Mouse (Mus musculus) stomach, embryonic 16.5 days (tissue): ENCODE measurements around the gene 4930519G04Rik. TPM values are rescaled to one million over a fixed set of nuclear protein-coding genes. Genes with fewer than 3 reads are reported as not detected.
"Not testable (repeated sequence)": the region's sequence is repeated elsewhere in the genome, so short reads cannot be mapped to it uniquely, and the experiment has no call there.

Source experiments
- ATAC-seq: fragments of 200-750 bp; cut with Nextera tagmentation; 2 replicates; pipeline ENCODE4 v1.8.0; 2017; ENCODE audit warnings: moderate number of reproducible peaks, moderate TSS enrichment; ENCODE audit not compliant: insufficient read depth, low FRiP score
- H3K27ac ChIP-seq: fragments of 300-500 bp; sonication (generic); 2 replicates; pipeline ENCODE4 v1.5.1; 2014; ENCODE audit warnings: low read length
- H3K27me3 ChIP-seq: fragments of 300-500 bp; sonication (generic); 2 replicates; pipeline ENCODE4 v1.6.1; 2014; ENCODE audit warnings: low read length, control low read depth, mixed read lengths; ENCODE audit not compliant: control insufficient read depth, insufficient read depth
- H3K36me3 ChIP-seq: fragments of 300-500 bp; sonication (generic); 2 replicates; pipeline ENCODE4 v1.6.1; 2014; ENCODE audit warnings: low read length; ENCODE audit not compliant: control insufficient read depth, insufficient read depth
- H3K4me1 ChIP-seq: fragments of 300-500 bp; sonication (generic); 2 replicates; pipeline ENCODE4 v1.6.1; 2014; ENCODE audit warnings: low read length, control low read depth, mixed read lengths; ENCODE audit not compliant: control insufficient read depth, insufficient read depth
- H3K4me2 ChIP-seq: fragments of 300-500 bp; sonication (generic); 2 replicates; pipeline ENCODE4 v1.6.1; 2014; ENCODE audit warnings: low read depth, low read length, mixed read lengths
- H3K4me3 ChIP-seq: fragments of 300-500 bp; sonication (generic); replicated peaks from 2 replicates; pipeline ENCODE4 v1.5.1; 2014; ENCODE audit warnings: mild to moderate bottlenecking, low read length
- H3K9ac ChIP-seq: fragments of 300-500 bp; sonication (generic); 2 replicates; pipeline ENCODE4 v1.6.1; 2014; ENCODE audit warnings: low read length
- H3K9me3 ChIP-seq: fragments of 300-500 bp; sonication (generic); replicated peaks from 2 replicates; pipeline ENCODE4 v1.6.1; 2016; ENCODE audit warnings: low read length, control low read depth; ENCODE audit not compliant: control insufficient read depth
- WGBS: fragments of 180-500 bp; shearing (Covaris S2); extraction: QIAGEN DNeasy Blood & Tissue Kit; methylation state at CpG from one replicate; pipeline ENCODE4 v1.1.7; 2014; 5-methylcytosine and 5-hydroxymethylcytosine counted together
- polyA plus RNA-seq: library from polyadenylated mRNA; unstranded; fragments of >200 nt; fragmentation: Nextera tagmentation; extraction: Ambion mirVana; gene quantifications from 2 replicates; pipeline ENCODE4 v1.2.1, GENCODE M21; 2015

4930519G04Rik gene
- polyA plus RNA-seq, 1 experiment from 2014 or later, result not detected

DNA sequence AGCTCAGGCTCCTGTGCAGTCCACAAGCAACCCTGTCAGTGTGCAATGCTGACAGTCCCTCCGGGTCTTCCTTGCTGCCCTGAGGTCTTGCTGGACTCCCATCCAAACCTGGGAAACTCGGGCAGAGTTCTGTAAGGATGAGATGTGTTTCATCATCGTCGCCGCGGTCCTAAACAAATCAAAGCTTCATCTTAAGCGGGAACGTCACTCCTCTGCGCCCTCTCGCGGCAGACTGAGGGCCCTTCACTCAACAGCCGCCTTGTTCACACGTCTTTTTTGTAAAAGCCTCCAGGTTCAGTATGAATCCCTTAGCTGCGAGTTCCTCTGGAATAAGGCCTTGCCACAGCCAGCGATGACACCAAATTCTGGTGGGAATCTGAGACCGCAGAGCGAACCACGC lies 5.8 kb downstream of the 4930519G04Rik start:
- ATAC-seq, result no peak
- H3K27me3 ChIP-seq, result no peaks in the 10 kb centered on the region
- no peaks in the 10 kb centered on the region for H3K9me3 ChIP-seq
- peak overlapping the region; percentile 53 for H3K4me2 ChIP-seq
- peak overlapping the region; percentile 29 for H3K4me3 ChIP-seq
- whole genome bisulfite sequencing, result 4% methylated on average over 18 of the region's 18 CpGs
- no peak overlapping the region for H3K27ac ChIP-seq
- no peaks in the 10 kb centered on the region for H3K36me3 ChIP-seq
- H3K4me1 ChIP-seq, result no peaks in the 10 kb centered on the region
- H3K9ac ChIP-seq, result peak overlapping the region; percentile 53; the same call in 1 of the 2 replicates

DNA sequence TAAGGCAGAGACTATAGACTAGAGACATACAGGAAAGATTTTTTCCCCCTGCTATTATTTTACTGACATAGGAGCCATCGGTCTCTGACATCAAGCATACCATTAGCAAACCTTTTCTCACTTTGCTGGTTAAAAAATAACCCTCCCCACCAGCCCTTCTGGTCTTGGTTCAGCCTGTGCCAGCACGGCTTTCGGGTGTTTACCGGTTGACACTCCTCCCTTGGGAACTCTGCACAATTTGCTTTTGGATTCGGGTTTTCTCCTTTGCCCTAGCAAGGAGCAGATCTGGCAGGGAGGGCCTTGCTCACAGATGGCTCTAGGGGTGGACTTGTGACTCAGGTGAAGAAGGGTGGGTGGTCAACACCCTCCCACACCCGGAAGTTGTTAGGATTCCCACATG lies 8.3 kb downstream of the 4930519G04Rik start:
- H3K27ac ChIP-seq, result no peak overlapping the region
- H3K4me3 ChIP-seq, result no peak overlapping the region
- no peak for ATAC-seq
- no peak overlapping the region for H3K9ac ChIP-seq
- H3K36me3 ChIP-seq, result no peaks in the 10 kb centered on the region
- H3K9me3 ChIP-seq, result no peaks in the 10 kb centered on the region
- 54% methylated on average over 6 of the region's 6 CpGs for WGBS
- no peaks in the 10 kb centered on the region for H3K4me1 ChIP-seq
- H3K4me2 ChIP-seq, result no peak overlapping the region
- H3K27me3 ChIP-seq, result no peaks in the 10 kb centered on the region

DNA sequence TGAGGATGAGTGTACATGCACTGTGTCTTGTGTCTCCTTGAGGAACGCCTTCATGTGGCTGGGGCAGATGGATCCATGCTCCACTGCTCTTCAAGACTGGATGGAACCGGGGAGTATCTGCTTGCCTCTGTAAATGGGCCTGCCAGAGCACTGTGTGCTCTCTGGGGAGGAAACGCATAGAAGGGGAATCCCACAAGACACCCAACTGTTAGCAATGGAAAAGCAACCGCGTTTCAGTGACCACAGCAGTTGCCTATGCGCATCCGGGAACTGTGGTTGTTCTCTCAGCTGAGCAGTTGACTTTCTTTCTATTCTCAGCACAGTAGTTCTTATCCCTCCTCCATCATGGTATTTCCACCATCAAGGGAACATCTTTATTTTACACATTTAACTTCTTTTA lies 11.3 kb downstream of the 4930519G04Rik start:
- no peaks in the 10 kb centered on the region for H3K36me3 ChIP-seq
- WGBS, result 83% methylated on average over 7 of the region's 7 CpGs
- H3K27me3 ChIP-seq, result no peaks in the 10 kb centered on the region
- no peak overlapping the region for H3K9ac ChIP-seq
- H3K4me2 ChIP-seq, result no peak overlapping the region
- peaks cover 11% of the 10 kb centered on the region for H3K9me3 ChIP-seq
- H3K27ac ChIP-seq, result no peak overlapping the region
- ATAC-seq, result no peak
- no peaks in the 10 kb centered on the region for H3K4me1 ChIP-seq
- H3K4me3 ChIP-seq, result no peak overlapping the region

DNA sequence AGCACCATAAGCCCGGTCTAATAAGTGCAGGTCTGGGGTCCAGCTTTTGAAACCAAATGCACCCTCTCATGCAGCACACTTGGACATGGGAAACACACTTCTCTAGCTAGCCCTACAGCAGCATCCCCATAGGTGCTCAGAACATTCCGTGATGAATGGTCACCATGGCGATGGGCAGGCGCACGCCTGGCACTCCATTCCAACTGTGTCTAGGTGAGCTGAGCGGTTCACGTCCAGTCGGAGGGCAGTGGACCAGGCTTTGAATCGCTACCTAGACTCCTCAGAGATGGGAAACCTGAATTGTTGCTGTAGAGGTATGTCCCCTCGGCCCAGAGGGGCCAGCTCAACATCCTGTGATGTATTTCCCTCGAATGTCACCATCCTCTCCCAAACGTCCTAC lies 11.8 kb downstream of the 4930519G04Rik start:
- WGBS, result 86% methylated on average over 12 of the region's 12 CpGs
- ATAC-seq, result no peak
- peaks cover 11% of the 10 kb centered on the region for H3K9me3 ChIP-seq

DNA sequence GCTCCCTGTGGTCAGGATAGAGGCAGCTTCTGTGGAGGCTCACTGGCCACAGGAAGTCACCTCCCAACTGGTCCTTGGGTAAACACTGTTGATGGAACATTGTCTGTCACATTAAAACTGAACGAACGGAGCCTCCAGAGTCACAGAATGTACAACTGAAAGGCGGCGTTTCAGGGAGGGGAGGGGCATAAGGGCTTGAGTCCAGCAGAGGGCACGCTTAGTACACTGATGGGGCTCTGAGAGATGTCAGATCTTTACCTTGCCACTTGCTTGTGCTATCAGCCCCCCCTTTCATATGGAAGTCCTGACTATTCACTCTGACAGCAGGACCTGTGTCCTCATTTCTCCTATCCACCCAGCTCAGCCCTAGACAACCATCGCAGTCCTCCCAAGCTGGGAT lies 22.4 kb downstream of the 4930519G04Rik start:
- no peak for ATAC-seq
- H3K4me2 ChIP-seq, result no peak overlapping the region
- no peaks in the 10 kb centered on the region for H3K27me3 ChIP-seq
- H3K9ac ChIP-seq, result no peak overlapping the region
- H3K4me3 ChIP-seq, result no peak overlapping the region
- WGBS, result 51% methylated on average over 6 of the region's 6 CpGs
- no peaks in the 10 kb centered on the region for H3K4me1 ChIP-seq
- H3K9me3 ChIP-seq, result no peaks in the 10 kb centered on the region
- no peaks in the 10 kb centered on the region for H3K36me3 ChIP-seq
- no peak overlapping the region for H3K27ac ChIP-seq

More for the DNA sequence above, 11.8 kb downstream of the 4930519G04Rik start:
- Histone ChIP-seq H3K4me2 (no peak overlapping the region), H3K4me1 (no peaks in the 10 kb centered on the region), H3K27ac (no peak overlapping the region), H3K36me3 (no peaks in the 10 kb centered on the region), H3K4me3 (no peak overlapping the region), H3K27me3 (no peaks in the 10 kb centered on the region), H3K9ac (no peak overlapping the region)

DNA sequence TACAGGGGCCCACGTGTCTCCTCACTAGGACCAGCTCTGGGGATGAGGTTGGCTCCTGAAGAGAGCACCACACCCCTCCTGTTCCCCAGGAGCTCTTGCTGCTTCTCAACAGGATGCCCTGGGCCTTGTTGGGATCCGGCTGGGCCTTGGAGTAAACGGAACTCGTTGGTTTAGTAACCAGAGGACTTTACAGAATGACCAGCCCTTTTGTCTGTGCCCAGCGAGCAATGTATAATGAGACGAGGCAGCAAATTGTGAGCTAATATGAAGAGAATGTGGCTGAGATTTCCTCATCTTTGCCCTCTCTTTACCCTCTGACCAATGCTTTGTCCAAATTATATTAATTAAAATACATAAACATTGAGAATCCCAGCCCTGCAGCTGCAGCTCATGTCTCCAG lies 22.9 kb downstream of the 4930519G04Rik start:
- Histone ChIP-seq H3K4me3 (no peak overlapping the region), H3K9ac (no peak overlapping the region), H3K9me3 (no peaks in the 10 kb centered on the region), H3K4me2 (no peak overlapping the region), H3K4me1 (no peaks in the 10 kb centered on the region), H3K36me3 (no peaks in the 10 kb centered on the region), H3K27me3 (no peaks in the 10 kb centered on the region), H3K27ac (no peak overlapping the region)
- 42% methylated on average over 6 of the region's 6 CpGs for WGBS
- no peak for ATAC-seq

DNA sequence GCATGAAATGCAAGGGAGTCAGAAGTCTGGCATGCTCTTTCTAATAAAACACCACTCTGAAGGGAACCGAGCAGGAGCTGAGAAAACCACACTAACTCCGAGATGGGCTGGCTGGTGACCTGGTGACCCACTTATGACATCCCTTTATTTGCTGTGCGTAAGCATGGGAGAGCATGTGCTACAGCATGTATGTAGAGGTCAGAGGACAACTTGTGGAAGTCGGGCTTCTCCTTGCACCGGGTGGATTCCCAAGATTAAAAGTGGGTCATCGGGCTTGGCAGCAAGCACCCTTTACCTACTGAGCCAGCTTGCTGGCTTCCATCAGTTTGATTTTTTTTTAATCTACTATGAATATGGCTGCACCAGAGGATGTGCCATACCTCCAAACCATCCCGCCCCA lies 24.0 kb downstream of the 4930519G04Rik start:
- no peaks in the 10 kb centered on the region for H3K9me3 ChIP-seq
- no peak overlapping the region for H3K4me2 ChIP-seq
- no peaks in the 10 kb centered on the region for H3K36me3 ChIP-seq
- 68% methylated on average over 7 of the region's 7 CpGs for WGBS
- no peak overlapping the region for H3K4me3 ChIP-seq
- H3K27ac ChIP-seq, result no peak overlapping the region
- H3K4me1 ChIP-seq, result no peaks in the 10 kb centered on the region
- ATAC-seq, result no peak
- no peak overlapping the region for H3K9ac ChIP-seq
- H3K27me3 ChIP-seq, result no peaks in the 10 kb centered on the region

DNA sequence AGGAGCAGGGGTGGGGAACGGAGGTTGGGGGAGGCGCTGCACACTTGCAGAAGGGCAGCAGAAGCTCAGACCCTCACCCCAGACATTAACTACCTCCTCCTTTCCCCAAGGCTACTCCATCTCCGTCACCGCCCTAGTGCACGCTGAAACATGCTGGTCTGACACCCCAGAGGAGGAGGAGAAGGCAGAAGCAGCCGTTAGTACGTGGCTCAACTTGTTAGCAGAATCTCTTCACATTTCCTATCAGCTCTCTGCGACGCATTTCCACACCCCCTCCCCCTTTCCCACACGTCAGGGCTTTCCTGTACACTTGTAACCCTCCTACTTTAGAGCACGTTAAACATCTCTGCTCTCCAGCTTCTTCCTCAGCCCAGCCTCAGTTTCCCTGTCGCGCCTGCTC lies 25.9 kb downstream of the 4930519G04Rik start:
- H3K4me3 ChIP-seq, result no peak overlapping the region
- H3K27me3 ChIP-seq, result no peaks in the 10 kb centered on the region
- H3K9ac ChIP-seq, result no peak overlapping the region
- H3K27ac ChIP-seq, result no peak overlapping the region
- no peak for ATAC-seq
- 41% methylated on average over 13 of the region's 13 CpGs for WGBS
- H3K9me3 ChIP-seq, result no peaks in the 10 kb centered on the region
- no peak overlapping the region for H3K4me2 ChIP-seq
- no peaks in the 10 kb centered on the region for H3K4me1 ChIP-seq
- H3K36me3 ChIP-seq, result no peaks in the 10 kb centered on the region

DNA sequence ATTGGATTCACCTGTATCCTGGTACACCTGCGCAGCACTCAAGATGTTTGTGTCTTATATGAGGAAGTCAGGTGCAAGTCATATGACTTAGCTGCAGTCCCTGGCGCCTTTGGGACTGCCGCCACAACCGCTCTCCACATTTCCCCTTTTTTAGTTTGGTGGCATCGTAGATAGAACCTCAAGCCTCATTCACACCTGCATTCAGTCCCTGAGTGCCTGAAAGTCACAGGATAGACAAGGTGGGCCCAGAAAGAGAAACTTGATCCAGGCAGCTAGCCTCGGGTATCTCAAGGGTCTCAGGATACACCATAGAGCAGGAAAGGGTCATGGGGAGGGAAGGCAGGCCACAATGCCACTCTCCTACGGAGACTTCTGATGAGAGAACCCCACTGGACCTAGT lies 28.9 kb downstream of the 4930519G04Rik start:
- not testable (repeated sequence) for ATAC-seq, H3K36me3 ChIP-seq, H3K4me2 ChIP-seq, H3K9ac ChIP-seq, H3K27me3 ChIP-seq, H3K4me1 ChIP-seq, H3K27ac ChIP-seq, H3K4me3 ChIP-seq, H3K9me3 ChIP-seq
- 77% methylated on average over 6 of the region's 7 CpGs for WGBS

DNA sequence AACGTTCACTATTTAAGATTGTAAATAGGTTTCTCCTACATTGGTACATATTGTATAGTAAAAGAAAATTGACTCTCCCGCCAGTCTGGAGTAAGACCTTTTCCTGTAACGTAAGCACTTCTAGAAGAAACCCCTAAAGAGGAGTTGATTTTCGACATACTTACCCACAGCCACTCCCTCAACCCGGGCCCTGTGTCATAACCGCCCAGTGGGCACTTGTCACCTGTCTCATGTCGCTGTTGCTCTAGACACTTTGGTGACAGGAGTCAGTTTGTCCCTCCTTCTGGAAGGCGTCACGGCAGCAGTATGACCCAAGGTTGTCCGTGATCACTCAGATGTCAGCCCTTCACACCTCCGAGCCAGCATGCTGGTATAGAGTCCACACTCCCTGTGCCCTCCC lies 29.6 kb downstream of the 4930519G04Rik start:
- no peak for ATAC-seq
- Histone ChIP-seq H3K27me3 (no peaks in the 10 kb centered on the region), H3K4me1 (no peaks in the 10 kb centered on the region), H3K9me3 (no peaks in the 10 kb centered on the region), H3K9ac (no peak overlapping the region), H3K27ac (no peak overlapping the region), H3K4me2 (no peak overlapping the region), H3K36me3 (no peaks in the 10 kb centered on the region), H3K4me3 (no peak overlapping the region)
- WGBS, result 79% methylated on average over 11 of the region's 11 CpGs
